Mouse (Mus musculus): ENCODE measurements around the gene Gm13539.

- no peak for TF ChIP-seq CTCF (IDR thresholded peaks at IDR 0.05; ENCODE audit: extremely low read depth, insufficient read length, insufficient replicate concordance, low read depth, low read length)
- no peak for TF ChIP-seq POLR2A (IDR thresholded peaks at IDR 0.05; ENCODE audit: low read depth, low read length)
Observed at GRCm38 (mm10) chr2:25758064-25758625, 23.9 kb upstream of the Gm13539 start.
